Mouse (Mus musculus): ENCODE measurements at regions not wholly inside any gene's neighbourhood (a gene's known extent, or its start where the extent isn't known, plus 50 kb on each side); places are given as distances from the start of the nearest gene placed in this dataset.

DNA sequence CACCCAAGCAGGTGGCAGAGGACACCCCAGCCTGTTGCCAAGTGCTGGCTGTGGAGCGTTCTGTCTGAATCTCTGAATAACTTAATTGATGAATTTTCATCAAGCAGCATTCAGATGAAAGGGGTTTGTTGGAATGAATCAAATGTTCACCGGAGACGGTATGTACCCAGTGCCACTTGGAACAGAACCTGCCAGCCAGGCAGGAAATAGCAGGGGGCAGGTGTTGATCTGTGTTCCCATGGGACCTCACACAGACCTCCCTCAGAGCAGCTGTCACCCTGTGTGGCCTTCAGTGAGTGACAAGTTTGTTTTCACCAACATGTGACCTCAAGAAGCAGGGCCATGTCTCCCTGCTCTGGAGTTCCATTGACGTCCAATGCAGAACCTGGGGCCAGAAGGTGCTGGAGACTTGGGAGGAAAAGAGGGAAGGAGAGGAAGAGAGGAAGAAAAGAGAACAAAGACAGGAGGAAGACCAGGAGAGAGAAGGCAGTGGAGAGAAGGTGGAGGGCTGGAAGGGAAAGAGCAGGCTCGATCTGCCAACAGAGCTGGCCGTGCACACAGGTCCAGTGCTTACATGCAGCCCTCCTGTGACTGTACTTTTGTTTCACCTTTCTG lies 57.3 kb upstream of the 1700021F07Rik start:
- Histone ChIP-seq H3K9ac (ENCODE audit: low read length) (no peak overlapping the region), H3K9me3 (ENCODE audit: control insufficient read depth, low read length) (no peaks in the 10 kb centered on the region), H3K4me2 (ENCODE audit: low read length) (no peak overlapping the region), H3K4me3 (ENCODE audit: control insufficient read depth in 1 of 2, insufficient read depth in 1 of 2, low read depth in 1 of 2, low read length in 2 of 2) (no peak overlapping the region), H3K36me3 (ENCODE audit: control insufficient read depth, insufficient read depth, low read length) (no peaks in the 10 kb centered on the region), H3K4me1 (ENCODE audit: control insufficient read depth in 2 of 2, insufficient read depth in 2 of 2, low read length in 2 of 2) (no peaks in the 10 kb centered on the region), H3K27me3 (ENCODE audit: control insufficient read depth, insufficient read depth, low read length) (no peaks in the 10 kb centered on the region), H3K27ac (replicated peaks in 1 of 2; ENCODE audit: control insufficient read depth in 1 of 2, insufficient read depth in 1 of 2, low read depth in 2 of 2, low read length in 2 of 2) (no peak overlapping the region)
- WGBS = 78% methylated on average over 6 of the region's 6 CpGs
- no peak for ATAC-seq (ENCODE audit: insufficient number of reproducible peaks, insufficient read depth, low FRiP score, low read depth)

- Histone ChIP-seq H3K27ac (replicated peaks in 1 of 2; ENCODE audit: control insufficient read depth in 1 of 2, insufficient read depth in 1 of 2, low read depth in 2 of 2, low read length in 2 of 2) (no peak overlapping the region), H3K4me1 (ENCODE audit: control insufficient read depth in 2 of 2, insufficient read depth in 2 of 2, low read length in 2 of 2) (no peaks in the 10 kb centered on the region), H3K9ac (ENCODE audit: low read length) (no peak overlapping the region), H3K27me3 (ENCODE audit: control insufficient read depth, insufficient read depth, low read length) (no peaks in the 10 kb centered on the region), H3K4me3 (ENCODE audit: control insufficient read depth in 1 of 2, insufficient read depth in 1 of 2, low read depth in 1 of 2, low read length in 2 of 2) (no peak overlapping the region), H3K9me3 (ENCODE audit: control insufficient read depth, low read length) (no peaks in the 10 kb centered on the region), H3K36me3 (ENCODE audit: control insufficient read depth, insufficient read depth, low read length) (no peaks in the 10 kb centered on the region), H3K4me2 (ENCODE audit: low read length) (no peak overlapping the region)
- ATAC-seq (ENCODE audit: insufficient number of reproducible peaks, insufficient read depth, low FRiP score, low read depth) = no peak
- 81% methylated on average over 3 of the region's 3 CpGs for WGBS
Measured at GRCm38 (mm10) chr2:173468136-173468535, 54.2 kb upstream of the 1700021F07Rik start.

DNA sequence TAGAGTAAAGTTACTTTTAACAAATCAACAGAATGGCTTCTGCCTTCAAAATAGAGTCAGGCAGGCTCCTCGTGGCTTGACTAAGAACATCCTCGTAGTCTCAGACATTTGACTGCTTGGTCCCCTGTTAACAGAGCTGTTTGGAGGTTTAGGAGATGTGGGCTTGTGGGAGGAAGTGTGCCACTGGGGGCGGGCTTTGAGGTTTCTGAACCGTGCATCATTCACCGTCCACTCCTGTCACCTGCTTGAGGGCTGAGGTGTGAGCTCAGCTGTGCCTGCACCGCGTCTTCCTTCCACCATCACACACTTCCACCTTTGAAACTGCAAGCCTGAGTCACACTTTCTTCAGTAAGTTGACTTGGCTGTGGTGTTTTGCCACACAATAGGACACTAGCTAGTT lies 52.6 kb upstream of the 1700021F07Rik start:
- Histone ChIP-seq H3K4me3 (ENCODE audit: control insufficient read depth in 1 of 2, insufficient read depth in 1 of 2, low read depth in 1 of 2, low read length in 2 of 2) (no peak overlapping the region), H3K27ac (replicated peaks in 1 of 2; ENCODE audit: control insufficient read depth in 1 of 2, insufficient read depth in 1 of 2, low read depth in 2 of 2, low read length in 2 of 2) (no peak overlapping the region), H3K9me3 (ENCODE audit: control insufficient read depth, low read length) (no peaks in the 10 kb centered on the region), H3K27me3 (ENCODE audit: control insufficient read depth, insufficient read depth, low read length) (no peaks in the 10 kb centered on the region), H3K4me1 (ENCODE audit: control insufficient read depth in 2 of 2, insufficient read depth in 2 of 2, low read length in 2 of 2) (no peaks in the 10 kb centered on the region), H3K9ac (ENCODE audit: low read length) (no peak overlapping the region), H3K4me2 (ENCODE audit: low read length) (no peak overlapping the region), H3K36me3 (ENCODE audit: control insufficient read depth, insufficient read depth, low read length) (no peaks in the 10 kb centered on the region)
- ATAC-seq (ENCODE audit: insufficient number of reproducible peaks, insufficient read depth, low FRiP score, low read depth) = no peak
- 72% methylated on average over 7 of the region's 7 CpGs for WGBS

All from heart, embryonic 14.5 days (tissue).